Mouse (Mus musculus) cerebellum, adult 8-10 months (tissue): Measurements from ENCODE around the gene Meis2.

ENCODE experiments used
- DNase-seq: peaks from one replicate; pipeline ENCODE4 v3.0.0; 2022

Gene Meis2

GRCm38 (mm10) chr2:116065570-116066005, at the start of gene Meis2:
Gene Meis2 (minus strand): TSS chr2:116065839.
- DNase-seq = no peak

DNA sequence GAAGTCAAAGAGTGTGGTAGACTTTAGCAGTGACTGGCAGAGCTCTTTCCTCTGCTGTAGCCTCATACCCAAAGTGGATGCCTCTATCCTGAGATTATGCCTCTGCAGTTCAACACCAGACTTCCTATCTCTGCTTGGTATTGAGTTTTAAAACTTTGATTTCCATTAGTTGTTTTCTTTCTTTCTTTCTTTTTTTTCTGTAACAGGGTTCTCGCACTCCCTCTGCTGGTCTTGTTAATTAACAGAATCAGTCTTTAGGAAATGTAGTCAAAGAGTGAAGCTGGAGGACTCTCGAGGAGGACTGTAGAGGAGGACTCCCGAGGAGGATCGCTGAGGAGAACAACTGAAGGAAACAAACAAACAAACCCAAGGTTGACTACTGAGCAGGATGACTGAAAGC, 40.6 kb upstream of the Meis2 start:
- no peak for DNase-seq

DNA sequence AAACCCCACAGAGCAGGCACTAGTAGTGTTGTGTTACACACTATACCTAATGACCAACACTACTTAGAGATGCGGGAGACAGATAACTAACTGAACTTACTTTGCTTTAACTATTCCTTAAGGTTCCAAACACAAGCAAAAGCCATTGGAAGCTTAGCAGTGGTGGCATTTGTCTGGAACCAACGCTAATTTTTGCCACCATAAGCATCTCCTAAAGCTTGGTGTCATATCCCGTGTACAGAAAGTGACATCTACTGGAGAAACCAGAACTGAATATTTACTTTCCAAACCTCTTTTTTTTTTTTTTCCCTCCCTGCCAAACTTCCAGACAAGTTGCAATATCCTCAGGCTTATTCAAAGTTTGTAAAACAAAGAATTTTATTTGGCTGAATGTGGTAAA, 39.5 kb upstream of the Meis2 start:
- DNase-seq = no peak

DNA sequence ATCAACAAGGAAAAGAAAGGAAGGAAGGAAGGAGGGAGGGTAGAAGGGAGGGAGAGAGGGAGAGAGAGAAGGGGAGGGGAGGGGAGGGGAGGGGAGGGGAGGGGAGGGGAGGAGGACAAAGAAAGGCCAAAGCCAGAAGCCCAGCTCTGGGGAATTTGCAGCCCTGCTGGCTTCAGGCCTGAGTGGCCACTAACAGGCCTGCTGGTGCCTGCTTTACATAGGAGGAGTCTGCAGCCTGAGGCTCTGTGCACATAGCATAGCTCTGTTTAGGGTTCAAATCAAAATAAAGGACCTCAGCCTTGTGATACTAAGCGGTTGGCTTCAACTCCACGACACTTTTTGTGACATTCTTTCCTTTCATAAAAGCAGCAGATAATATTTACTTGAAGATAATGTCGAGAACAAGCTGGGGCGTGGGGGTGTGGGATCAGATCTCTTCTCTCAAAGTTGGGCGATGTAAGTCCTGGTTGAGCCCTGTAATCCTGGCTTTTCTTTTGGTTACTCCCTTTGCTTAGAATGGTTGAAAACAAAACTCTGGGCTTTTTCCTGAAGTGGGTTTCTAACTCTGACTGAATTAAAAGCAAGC, 37.9 kb upstream of the Meis2 start:
- DNase-seq = no peak

DNA sequence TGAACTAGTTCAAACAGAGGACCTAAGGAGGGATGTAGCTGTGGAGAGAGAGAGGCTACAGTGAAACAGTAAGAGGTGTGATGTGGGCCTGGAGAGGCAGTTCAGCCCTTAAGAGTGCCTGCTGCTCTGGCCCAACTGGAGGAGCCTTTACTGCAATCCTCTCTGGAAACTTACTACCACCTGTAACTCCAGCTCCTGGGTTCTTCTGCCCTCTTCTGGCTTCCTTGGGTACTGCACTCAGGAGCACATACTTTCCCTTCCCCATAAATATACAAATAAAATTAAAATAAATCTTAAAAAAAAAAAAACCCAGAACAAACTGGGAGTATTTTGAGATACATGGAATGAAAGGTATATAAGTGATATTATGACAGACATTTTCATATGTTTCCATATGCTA, 35.6 kb upstream of the Meis2 start:
- DNase-seq = no peak

GRCm38 (mm10) chr2:116080961-116081360, 15.3 kb upstream of the Meis2 start:
- no peak for DNase-seq

DNA sequence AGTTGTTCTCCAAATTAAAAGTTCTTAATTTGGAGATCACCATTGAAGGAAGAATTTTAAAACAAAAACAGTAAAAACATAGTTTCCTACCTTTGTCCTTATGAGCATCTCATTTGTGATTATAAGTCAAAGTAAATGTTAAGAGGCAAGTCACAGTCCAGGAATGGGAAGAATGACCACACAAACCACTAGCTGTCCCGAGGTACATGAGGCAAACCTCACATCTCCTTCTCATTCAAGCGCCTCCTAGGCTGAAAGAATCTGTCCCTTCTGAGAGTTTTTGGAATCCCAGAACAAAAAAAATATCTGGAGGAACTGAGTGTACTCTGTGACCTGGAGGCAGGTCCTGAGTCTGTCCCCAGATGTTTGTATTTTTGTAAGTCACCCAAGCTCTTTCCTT, 13.2 kb upstream of the Meis2 start:
- DNase-seq = no peak

- DNase-seq = no peak
Measured at GRCm38 (mm10) chr2:116077716-116078115, 12.1 kb upstream of the Meis2 start.

DNA sequence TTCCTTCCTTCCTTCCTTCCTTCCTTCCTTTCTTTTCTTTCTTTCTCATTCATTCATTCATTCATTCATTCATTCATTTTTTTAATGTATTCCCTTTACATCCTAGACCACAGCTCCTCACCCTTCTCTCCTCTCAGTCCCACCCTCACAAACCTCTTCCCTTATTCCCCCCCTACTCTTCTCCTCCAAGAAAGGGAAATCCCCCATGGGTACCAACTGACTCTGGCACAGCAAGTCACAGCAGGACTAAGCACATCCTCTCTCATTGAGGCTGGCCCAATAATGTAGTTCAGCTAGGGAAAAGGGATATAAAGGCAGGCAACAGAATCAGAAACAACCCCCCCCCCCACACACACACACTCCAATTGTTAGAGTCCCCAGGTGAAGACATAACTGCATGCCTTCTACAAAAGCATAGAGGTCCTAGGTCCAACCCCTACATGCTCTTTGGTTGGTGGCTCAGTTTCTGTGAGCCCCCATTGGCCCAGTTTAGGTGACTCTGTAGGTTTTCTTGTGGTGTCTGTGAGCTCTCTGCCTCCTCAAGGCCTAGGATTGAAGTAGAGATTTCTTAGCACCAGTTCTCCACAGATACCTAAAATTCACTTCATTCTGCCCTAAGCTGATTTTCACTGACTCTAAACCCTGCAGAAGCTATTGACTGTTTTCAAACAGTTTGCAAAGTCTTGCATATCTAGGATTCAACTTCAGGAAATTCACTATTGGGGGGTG, 11.3 kb upstream of the Meis2 start:
- no peak for DNase-seq

- DNase-seq = no peak
Measured at GRCm38 (mm10) chr2:116075902-116076301, 10.3 kb upstream of the Meis2 start.

DNA sequence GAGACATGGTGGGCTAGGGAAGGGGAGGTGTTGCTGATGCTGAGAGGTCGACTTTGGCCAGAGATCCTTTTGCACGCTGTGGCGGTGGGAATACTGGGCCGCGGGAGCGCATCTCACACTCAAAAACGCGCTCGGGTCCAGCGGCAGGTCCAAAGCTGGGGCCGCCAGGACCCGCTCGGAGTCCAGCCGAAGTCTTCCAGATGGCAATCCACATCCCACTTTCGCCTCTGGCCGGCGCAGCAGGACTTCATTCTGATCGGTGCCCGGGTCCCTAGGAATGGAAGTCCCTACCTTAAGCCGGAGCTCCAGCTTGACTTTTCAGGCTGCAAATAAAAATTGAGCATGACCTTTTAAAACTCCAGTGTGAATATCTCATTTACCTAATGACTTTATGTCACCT, 9.8 kb upstream of the Meis2 start:
- DNase-seq = no peak

DNA sequence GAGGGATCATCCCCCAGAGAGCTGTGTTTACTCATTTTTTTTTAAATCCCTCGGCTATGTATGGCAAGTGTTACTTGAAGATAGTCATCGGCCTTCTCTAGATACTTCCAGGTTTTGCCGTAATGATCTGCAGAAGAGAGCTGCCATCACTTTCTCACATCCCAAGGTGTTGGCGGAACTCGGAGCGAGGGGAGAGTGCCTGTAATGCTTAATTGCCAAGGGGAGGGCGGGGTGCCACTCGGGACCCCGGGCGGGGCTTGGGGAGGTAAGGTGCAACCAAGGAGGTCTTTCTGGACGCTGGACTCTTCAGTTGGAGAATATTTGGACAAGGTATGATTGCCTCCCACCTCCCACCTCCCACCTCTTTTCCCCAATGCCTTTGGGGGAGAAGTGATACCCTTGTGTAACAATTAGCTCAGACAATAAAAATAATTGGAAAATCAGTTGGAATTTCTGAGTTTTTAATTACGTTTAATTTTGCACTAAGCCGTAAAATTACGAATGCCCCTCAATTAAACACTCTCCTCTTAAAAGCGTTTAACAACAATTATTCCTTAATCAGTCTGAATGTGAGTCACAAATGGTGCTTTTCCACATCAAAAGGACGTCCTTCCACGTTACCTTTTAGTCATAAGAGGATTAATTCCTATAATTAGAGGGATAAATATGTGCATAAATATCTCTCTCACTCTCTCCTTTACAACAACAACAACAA, 9.2 kb upstream of the Meis2 start:
- DNase-seq = no peak

DNA sequence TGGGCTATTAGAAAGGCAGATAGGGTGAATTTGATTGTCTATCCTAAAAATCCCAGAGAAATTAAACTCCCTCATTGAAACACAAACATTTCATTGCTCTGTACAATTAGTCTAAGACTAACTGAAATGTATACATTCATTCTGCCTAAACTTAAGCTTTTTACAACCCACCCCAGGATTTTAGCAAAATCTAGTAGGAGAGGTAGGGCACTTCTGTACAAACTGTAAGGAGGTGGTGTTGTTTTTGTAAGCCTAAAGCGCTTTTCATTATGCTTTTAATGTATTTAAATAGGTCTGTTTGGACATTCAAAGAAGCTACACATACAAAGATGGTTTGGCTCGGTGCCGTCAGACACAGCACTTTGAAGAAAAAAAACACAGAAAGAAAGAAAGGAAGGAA, 8.4 kb upstream of the Meis2 start:
- DNase-seq = no peak

DNA sequence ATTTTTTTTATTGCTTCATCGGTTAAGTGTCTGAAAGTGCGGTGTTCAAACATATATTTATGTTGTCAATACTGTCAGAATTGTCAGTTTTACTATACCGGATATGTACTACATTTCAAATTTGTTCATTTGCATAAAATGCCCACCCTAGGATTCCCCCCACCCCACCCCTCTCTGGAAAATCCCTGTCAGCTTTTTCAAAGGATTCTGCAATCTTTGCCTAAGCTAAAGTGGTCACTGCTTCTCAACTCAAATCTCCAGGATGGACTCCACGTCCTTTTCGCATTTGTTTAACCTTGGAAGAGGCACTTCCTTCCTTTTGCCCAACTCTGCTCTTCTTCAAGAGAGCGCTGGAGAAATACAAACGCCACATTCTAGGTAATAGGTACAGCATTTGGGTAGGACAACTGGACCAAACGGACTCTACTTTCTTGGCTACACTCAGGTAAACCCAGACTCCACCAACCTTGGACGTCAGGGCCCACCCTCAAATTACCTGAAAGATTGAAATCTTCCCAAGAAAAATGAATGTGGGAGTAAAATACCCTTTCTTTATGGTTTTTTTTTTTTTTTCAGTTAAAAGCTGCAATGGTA, 7.8 kb upstream of the Meis2 start:
- no peak for DNase-seq

GRCm38 (mm10) chr2:116072706-116073105, 7.1 kb upstream of the Meis2 start:
- no peak for DNase-seq

DNA sequence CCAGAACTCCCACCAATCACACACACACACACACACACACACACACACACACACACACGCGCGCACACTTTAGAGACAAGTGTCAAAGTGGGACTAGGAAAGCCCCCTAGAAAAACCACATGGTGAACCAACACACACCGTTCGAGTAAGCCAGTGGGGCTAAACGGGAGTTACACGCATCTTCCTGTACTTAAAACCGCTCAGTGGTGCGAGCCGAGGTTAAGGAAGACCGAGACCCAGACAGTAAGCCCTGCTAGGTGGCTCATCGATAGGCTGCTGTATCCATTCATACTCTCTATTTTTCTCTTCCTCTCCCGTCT, 6.6 kb upstream of the Meis2 start:
- no peak for DNase-seq

GRCm38 (mm10) chr2:116071571-116072320, 6.1 kb upstream of the Meis2 start:
- DNase-seq = no peak

- no peak for DNase-seq
Measured at GRCm38 (mm10) chr2:116070614-116071425, 5.2 kb upstream of the Meis2 start.

DNA sequence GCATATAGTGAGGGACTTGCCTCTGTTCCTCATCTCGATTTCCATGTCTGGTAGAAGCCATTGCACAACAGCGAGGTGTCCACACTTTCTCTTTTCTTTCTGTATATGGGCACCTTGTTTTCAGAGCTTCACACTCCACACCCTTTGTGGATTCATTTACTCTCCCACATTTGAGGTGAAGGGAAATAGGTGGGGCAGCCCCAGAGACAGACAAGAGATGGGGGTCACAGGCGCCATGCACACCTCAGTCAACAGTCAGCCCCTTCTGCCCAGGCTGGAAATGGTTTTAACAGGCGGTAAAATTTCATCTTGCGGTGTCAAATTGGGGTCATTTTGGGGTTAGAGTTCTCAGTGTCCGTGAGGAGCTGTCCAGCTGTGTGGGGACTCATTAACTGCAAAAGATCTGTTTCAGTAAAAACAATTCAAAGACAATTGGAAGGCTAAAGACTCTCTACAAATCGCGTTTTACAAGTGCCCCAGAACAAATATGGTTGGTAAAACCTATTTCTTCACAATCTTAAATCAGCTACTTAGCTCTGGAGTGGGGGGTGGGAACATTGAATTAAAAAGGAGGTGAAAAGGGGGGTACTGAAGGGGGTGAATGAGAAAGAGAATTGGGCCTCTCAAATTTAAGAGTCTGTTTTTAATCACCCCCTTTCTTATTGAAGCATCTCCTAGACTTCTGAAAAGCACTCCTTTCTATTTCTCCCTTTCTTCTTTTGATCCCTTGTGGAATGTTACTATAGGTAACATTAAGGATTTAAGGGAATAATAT, 4.0 kb upstream of the Meis2 start:
- no peak for DNase-seq

- DNase-seq = no peak
Measured at GRCm38 (mm10) chr2:116068901-116069300, 3.3 kb upstream of the Meis2 start.

GRCm38 (mm10) chr2:116068461-116068860, 2.8 kb upstream of the Meis2 start:
- DNase-seq = no peak

- DNase-seq = no peak
Measured at GRCm38 (mm10) chr2:116067711-116068110, 2.1 kb upstream of the Meis2 start.
